ENCODE assay signal across 8 mouse cellular contexts in genomic region chr5:53672352-53672751, GRCm38 (mm10). TPM values are rescaled to one million over a fixed set of nuclear protein-coding genes. Genes with fewer than 3 reads are reported as not detected.
DNase-seq lines count a peak whose midpoint lies in the region; ATAC-seq and TF ChIP-seq lines count a peak whose summit lies in the region.

No protein-coding gene starts in this region.

- H3K4me2 ChIP-seq in forebrain, embryonic 12.5 days: no peak overlapping the region

- H3K36me3 ChIP-seq in ES-Bruce4 (ENCODE audit: control insufficient read depth, insufficient read depth, low read length, poor library complexity, severe bottlenecking): no peaks in the 10 kb centered on the region
- H3K36me3 ChIP-seq in forebrain, embryonic 12.5 days (replicated peaks): no peaks in the 10 kb centered on the region

- H3K27me3 ChIP-seq in ES-Bruce4 (ENCODE audit: control insufficient read depth, insufficient read depth, low read length, poor library complexity, severe bottlenecking): no peaks in the 10 kb centered on the region
- H3K27me3 ChIP-seq in forebrain, embryonic 12.5 days: no peaks in the 10 kb centered on the region

- H3K9ac ChIP-seq in ES-Bruce4 (ENCODE audit: low read depth, poor library complexity, severe bottlenecking): peak overlapping the region; percentile 46; the same call in 1 of the 2 replicates
- H3K9ac ChIP-seq in forebrain, embryonic 12.5 days: no peak overlapping the region

- intact Hi-C loops in heart, postnatal 14 days (cut with DNase I): loop anchor here (1.0 to 2.0 kb wide), 3 partner anchors 76 to 346 kb away; no protein-coding TSS in a partner anchor

- H3K4me1 ChIP-seq in ES-Bruce4 (ENCODE audit: control insufficient read depth, insufficient read depth, low read length): no peaks in the 10 kb centered on the region
- H3K4me1 ChIP-seq in forebrain, embryonic 12.5 days: no peaks in the 10 kb centered on the region; the same call in 1 of the 2 replicates
- H3K4me1 ChIP-seq in lung, adult 2 months (ENCODE audit: control insufficient read depth, insufficient read depth, low read length): no peaks in the 10 kb centered on the region

- peak overlapping the region; percentile 98 for H3K27ac ChIP-seq in ES-Bruce4 (ENCODE audit: insufficient read depth, low read length)
- no peak overlapping the region for H3K27ac ChIP-seq in forebrain, embryonic 12.5 days

- TF ChIP-seq CTCF in ES-Bruce4 (IDR thresholded peaks at IDR 0.05; ENCODE audit: low read depth, low read length): peak; percentile 88
- TF ChIP-seq CTCF in lung, adult 2 months (IDR thresholded peaks at IDR 0.05; ENCODE audit: insufficient read depth, low read length): peak; percentile 96

- 0 out of 2 replicates have a peak, but pooled peaks have one; percentile 59 for TF ChIP-seq EP300 in ES-Bruce4 (IDR thresholded peaks at IDR 0.05; ENCODE audit: insufficient read depth, low read depth, low read length)

- WGBS in forebrain, embryonic 12.5 days: 30% methylated on average over 5 of the region's 5 CpGs
- WGBS in lung, adult 2 months: 23% methylated on average over 5 of the region's 5 CpGs

- peak; percentile 84; the same call in 1 of the 2 replicates for ATAC-seq in forebrain, embryonic 12.5 days (ENCODE audit: low FRiP score)

- no peak for TF ChIP-seq POLR2A in ES-Bruce4 (IDR thresholded peaks at IDR 0.05; ENCODE audit: insufficient read depth, low read length)
- no peak for TF ChIP-seq POLR2A in lung, adult 2 months (IDR thresholded peaks at IDR 0.05; ENCODE audit: borderline replicate concordance, extremely low read depth, low read depth, low read length)

- DNase-seq in c-Kit-negative CD71-positive TER-119-positive erythroid progenitor cells, embryonic 14.5 days (ENCODE audit: low read depth, low spot score): peak; percentile 9
- peak; percentile 68 to 82 for DNase-seq in heart, postnatal 14 days
- peak; percentile 84 to 87 for DNase-seq in kidney, postnatal 4 days
- DNase-seq in lung, adult 2 months: peak; percentile 68
- DNase-seq in ovary, postnatal 10 days (ENCODE audit: low spot score): peak; percentile 34
- DNase-seq in thymus, postnatal 14 days: peak; percentile 77

- peak overlapping the region; percentile 27 for H3K4me3 ChIP-seq in ES-Bruce4 (ENCODE audit: low read depth, low read length)
- H3K4me3 ChIP-seq in forebrain, embryonic 12.5 days (replicated peaks): no peak overlapping the region
- no peak overlapping the region for H3K4me3 ChIP-seq in lung, adult 2 months (replicated peaks; ENCODE audit: extremely low read depth, low read depth, low read length)

- H3K9me3 ChIP-seq in ES-Bruce4 (replicated peaks; ENCODE audit: control insufficient read depth, insufficient read depth, low read length, poor library complexity, severe bottlenecking): peaks cover 6% of the 10 kb centered on the region
- no peaks in the 10 kb centered on the region for H3K9me3 ChIP-seq in forebrain, embryonic 12.5 days

RNA-seq across cellular contexts. Expression of gene Cckar, which starts 35.2 kb away (rescaled TPM):
- not detected in 2 replicates for polyA plus RNA-seq in ES-Bruce4 (2011; ENCODE audit: insufficient read depth, insufficient read length, low read depth, missing spikeins)
- polyA plus RNA-seq in forebrain, embryonic 12.5 days (2016; fragmentation: Nextera tagmentation; extraction: Ambion mirVana): 1.7 and 2.2 TPM in 2 replicates
- total RNA-seq in heart, postnatal 14 days (2021): under 1 TPM in 1 of 2 experiments, not detected in 1; 0.22 TPM
- polyA plus RNA-seq in lung, adult 2 months (2012; rRNA removed): 48.0 and 64.9 TPM in 2 replicates

Comparison
In these comparisons a context has a peak if more than half of its experiments do, and no peak if none do; other contexts are left out.
1. DNase-seq: peak in every context shown above with its lines; median percentile 86 in kidney, postnatal 4 days; 77 in thymus, postnatal 14 days; 75 in heart, postnatal 14 days; 68 in lung, adult 2 months; 34 in ovary, postnatal 10 days; 9 in c-Kit-negative CD71-positive TER-119-positive erythroid progenitor cells, embryonic 14.5 days.
2. RNA of gene Cckar, which starts 35.2 kb away (polyA plus RNA-seq): 48.0 to 64.9 TPM in lung, adult 2 months; 1.7 to 2.2 TPM in forebrain, embryonic 12.5 days and not detected in ES-Bruce4; every median in the first group is over 10 times any median in the second.